Mouse (Mus musculus): Measurements from ENCODE around the gene Tmem212. TPM values are rescaled to one million over a fixed set of nuclear protein-coding genes. Genes with fewer than 3 reads are reported as not detected.
A peak's percentile ranks its signal among the peaks of the same experiment; 100 is the strongest.

Gene Tmem212
- total RNA-seq, 2 experiments from 2014 or later = 0.72 TPM; not detected in 1

GRCm38 (mm10) chr3:27901846-27902245, 5.7 kb upstream of the Tmem212 start:
- no peak for DNase-seq (ENCODE audit: low spot score in 2 of 2)

DNA sequence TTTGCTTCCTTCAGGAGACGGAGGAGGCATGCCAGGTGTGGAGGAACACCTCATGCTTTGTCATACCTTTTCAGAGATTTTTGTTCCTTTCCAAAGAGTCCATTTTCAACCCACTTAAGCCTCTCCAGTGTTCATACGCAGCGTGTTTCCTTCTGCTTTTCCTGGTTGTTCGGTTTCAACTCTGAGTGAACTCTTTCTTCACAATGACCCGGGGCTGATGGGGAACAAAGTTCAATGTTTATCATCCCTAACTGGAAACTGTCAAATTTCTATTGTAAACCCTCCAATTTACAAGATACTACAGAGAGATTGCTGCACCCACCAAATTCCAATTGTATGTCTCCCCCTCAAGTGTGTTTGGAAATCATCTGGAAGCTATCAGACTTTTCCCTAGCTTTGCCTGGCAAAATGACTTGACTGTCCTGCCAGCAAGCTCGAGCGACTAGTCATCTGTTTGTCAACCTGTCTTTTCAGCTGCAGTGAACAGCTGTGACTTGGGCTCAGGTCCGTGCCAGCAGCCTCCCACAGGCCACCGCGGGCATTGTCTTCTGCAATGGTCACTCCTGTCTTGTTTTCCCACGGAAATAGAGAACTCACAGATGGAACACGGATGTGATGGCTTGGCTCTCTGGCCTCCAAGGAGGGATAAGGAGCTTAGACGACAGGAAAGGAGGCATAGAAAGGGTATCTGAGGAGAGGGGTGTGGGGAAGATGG, 3.0 kb upstream of the Tmem212 start:
- no peak for DNase-seq (ENCODE audit: low spot score in 2 of 2)

GRCm38 (mm10) chr3:27898178-27898577, 2.0 kb upstream of the Tmem212 start:
- no peak for DNase-seq (ENCODE audit: low spot score in 2 of 2)

GRCm38 (mm10) chr3:27886578-27886977, 9.6 kb downstream of the Tmem212 start:
- no peak for DNase-seq (ENCODE audit: low spot score in 2 of 2)

GRCm38 (mm10) chr3:27885585-27885984, 10.6 kb downstream of the Tmem212 start:
- no peak for DNase-seq (ENCODE audit: low spot score in 2 of 2)

DNA sequence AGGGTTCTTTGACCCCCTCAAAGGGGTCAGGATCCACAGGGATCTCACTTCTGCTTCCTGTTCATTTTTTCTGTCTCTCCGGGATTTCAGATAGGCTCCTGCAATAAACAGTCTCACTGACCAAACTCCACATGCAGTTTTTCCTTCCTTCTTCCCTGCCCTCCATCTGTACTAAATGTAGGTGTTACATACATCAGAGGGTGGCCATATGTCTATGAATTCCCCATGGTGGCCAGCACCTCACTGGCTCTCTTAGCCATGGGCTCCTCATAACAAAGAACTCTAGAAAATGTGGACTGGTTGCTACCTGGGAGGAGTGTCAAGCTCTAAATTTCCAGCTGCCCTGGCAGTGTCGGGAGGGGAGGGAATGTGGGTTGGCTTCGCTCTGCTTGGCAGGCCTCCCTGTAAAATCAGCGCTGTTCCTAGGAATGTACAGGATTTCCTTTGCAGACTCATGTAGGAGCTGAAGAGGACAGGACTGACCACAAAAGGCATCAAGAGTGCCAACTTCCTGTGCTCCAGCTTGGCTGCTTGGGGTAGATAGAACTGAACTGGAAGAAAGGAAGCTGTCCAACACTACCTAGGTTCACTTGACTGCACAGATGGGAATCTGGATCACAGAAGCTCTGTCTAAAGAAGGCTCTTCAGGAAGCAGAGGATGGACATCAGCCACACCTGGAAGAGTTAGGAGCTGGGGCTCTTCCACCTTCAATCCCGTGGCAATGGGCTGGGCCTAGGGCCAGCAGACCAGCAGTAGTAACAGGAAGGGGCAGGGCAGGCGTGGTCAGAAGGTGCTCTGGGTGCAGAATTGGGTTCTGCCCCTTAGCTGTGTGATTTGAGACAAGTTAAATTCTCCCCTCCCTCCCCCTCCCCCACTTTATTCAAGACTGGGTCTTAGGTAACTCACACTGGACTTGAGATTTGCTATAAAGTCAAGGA, 14.0 kb downstream of the Tmem212 start:
- no peak for DNase-seq (ENCODE audit: low spot score in 2 of 2)

DNA sequence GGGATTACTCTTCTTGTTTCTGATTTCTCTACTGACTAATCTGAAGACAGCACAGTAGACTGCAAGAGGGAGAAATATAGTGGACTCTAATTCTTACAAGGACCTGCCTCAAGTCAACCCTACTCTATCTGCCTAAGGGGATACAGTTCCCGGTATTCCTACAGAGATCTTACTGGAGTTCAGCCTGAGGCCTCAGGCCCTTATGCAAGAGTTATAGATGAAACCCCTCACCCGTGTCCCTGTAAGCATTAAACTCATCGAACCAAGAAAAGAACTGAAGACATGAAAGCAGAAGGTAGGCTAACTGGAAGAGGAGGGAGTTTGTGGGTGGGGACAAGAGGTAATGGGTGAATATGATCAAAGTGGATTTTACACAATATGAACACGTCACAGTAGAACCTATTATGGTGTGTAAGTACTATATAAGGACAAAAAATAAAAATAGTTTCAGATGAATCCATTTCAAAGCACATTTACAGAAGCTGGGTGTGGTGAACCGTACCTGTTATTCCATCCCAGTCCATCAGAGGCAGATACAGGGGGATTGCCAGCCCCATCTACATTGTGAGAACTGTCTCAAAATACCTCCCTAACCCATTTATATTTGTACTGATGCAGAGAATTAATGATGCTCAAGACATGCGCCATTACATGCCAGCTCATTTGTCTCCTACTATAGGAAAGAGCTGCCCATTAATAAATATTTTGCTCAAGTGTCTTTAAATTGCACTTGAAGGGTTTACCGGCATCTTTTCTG, 17.1 kb downstream of the Tmem212 start:
- DNase-seq (ENCODE audit: low spot score in 2 of 2) = no peak

- DNase-seq (ENCODE audit: low spot score in 2 of 2) = no peak
Observed at GRCm38 (mm10) chr3:27873268-27874073, 22.7 kb downstream of the Tmem212 start.

GRCm38 (mm10) chr3:27872429-27872828, 23.7 kb downstream of the Tmem212 start:
- DNase-seq (ENCODE audit: low spot score in 2 of 2) = no peak

DNA sequence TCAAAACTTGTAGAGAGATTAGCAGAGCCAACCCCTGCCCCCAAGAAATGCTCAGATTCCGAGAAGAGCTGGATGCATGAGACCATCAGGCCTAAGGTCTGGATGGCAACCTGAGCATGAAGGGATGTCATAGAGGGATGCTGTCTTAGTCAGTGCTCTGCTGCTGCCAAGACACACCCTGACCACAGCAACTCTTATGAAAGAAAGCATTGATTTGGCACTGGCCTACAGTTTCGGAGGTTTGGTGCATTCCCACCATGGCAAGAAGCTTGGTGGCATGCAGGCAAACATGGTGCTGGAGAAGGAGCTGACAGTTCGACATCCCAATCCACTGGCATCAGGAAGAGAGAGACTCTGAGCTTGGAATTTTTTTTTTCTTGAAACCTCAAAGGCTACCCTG, 24.3 kb downstream of the Tmem212 start:
- DNase-seq (ENCODE audit: low spot score in 2 of 2) = no peak

- DNase-seq (ENCODE audit: low spot score in 2 of 2) = no peak
Observed at GRCm38 (mm10) chr3:27871371-27871770, 24.8 kb downstream of the Tmem212 start.

DNA sequence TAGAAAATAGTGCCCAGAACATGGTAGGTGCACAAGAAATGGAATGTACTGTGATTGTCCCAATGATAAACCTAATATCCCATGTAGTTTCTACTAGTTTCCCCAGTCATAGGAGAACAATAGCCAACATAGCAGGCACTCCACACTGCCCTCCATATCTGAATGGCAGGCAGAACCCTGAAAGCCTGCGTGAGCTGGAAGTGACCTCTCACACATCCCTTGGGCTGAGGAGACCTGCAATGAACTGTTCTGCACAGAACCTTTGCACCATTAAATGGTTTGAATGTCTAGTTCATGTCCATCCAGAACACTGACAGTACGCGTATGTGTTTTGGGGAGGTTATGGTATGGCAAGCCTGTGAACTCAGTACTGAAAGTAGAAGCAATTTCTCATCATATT, 27.5 kb downstream of the Tmem212 start:
- no peak for DNase-seq (ENCODE audit: low spot score in 2 of 2)

- DNase-seq (ENCODE audit: low spot score in 2 of 2) = no peak
Observed at GRCm38 (mm10) chr3:27867731-27868130, 28.4 kb downstream of the Tmem212 start.

- DNase-seq (ENCODE audit: low spot score in 2 of 2) = peak; percentile 40 to 56
Observed at GRCm38 (mm10) chr3:27862821-27863740, 33.1 kb downstream of the Tmem212 start.

DNA sequence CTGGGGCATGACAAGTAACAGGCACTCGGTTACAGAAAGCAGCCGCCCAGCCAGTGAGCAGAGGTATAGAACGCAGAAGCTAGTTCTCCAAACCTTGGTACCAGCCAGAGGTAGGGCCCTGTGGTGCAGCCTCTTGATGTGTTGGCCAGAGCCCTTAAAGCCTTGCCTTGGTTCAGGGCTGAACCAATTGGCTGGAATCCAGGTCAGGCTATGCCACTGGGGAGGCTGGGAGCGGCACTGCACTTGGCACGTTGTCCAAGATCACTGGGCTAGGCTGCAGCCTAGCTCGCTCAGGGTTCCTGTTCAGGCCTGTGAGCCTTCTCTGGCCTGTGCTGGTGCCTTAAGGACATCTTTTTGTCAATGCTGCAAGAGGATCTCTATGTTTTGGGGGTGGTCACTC, 34.6 kb downstream of the Tmem212 start:
- DNase-seq (ENCODE audit: low spot score in 2 of 2) = peak in 1 of 2 experiments; percentile 12

GRCm38 (mm10) chr3:27861086-27861485, 35.1 kb downstream of the Tmem212 start:
- DNase-seq (ENCODE audit: low spot score in 2 of 2) = no peak

DNA sequence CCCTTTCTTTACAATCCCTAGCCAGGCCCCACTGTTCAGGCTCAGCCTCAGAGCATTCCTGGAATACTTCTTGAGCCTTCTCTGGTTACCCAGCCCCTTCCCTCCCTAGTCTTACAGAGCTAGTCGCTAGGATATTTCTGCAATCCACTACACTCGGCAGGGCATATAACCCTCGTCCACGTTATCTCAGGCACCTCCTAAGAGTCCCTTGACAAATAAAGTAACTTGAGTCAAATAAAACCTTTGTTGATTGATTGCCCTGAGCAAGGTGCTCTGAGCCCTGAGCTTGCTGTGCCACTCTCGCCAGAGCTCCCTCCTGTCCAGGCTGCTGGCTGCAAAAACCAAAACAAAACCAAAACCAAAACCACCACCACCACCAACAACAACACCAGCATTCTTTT, 37.0 kb downstream of the Tmem212 start:
- no peak for DNase-seq (ENCODE audit: low spot score in 2 of 2)

DNA sequence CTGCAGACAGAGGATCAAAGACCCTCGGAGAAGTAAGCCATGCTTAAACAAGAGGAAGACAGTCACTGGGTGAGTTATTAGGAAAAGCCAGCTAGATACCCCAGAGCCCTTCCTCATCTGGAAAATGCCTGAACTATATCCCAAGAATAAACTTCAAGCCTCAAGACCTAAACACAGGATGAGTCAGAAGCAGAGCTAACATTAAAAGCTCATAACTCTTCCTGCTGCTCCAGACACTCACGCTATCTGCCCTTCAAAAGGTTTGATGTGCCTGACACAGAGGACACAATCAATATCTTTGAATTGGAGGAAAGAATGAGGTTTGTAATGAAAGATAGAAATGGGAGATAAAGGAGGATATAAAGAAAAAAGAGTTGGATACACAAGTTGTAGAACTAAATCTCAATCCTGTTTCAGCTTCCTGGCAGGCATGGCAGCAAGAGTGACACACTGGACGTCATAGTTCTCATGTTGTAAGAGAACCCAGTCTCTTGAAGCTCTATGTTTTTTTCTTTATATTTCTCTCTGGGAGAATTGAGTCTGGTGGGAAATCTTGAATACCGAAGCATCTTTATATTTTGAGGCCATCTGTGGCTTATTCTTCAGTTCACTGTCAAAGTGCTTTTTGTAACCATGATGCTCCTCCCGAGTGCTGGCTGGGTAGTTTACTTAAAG, 37.6 kb downstream of the Tmem212 start:
- DNase-seq (ENCODE audit: low spot score in 2 of 2) = no peak

- DNase-seq (ENCODE audit: low spot score in 2 of 2) = no peak
Observed at GRCm38 (mm10) chr3:27856288-27856687, 39.9 kb downstream of the Tmem212 start.

All from left cerebral cortex, adult 18-20 months (tissue).